Mouse (Mus musculus): ENCODE results near the gene Slc9a3r2.
"Not testable (repeated sequence)": the region's sequence is repeated elsewhere in the genome, so short reads cannot be mapped to it uniquely, and the experiment has no call there.

The Slc9a3r2 gene

DNA sequence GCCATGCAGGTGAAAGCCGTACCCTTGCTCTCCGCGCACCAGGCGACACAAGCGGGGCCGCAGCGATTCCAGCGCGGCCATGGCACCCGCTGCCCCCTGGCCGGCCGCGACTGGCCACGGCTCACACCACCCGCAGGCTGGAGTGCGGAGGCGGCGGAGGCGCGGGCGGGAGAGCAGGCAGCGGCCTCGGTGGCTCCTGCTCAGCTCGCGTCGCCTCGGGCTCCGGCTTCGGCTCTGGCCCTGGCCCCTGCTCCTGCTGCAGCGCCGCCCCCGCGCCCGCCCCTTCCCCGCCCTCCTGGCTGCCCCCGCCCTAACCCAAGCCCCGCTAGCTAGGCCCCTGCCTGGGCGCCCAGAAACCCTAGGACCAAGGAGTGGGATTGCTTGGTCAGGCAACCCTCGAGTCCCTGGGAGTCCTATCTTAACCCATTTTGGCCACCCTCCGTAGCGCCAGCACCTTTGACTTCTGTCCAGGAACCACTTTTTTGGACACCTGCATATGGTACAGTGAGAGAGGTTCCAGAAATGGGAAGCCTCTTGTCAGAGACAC lies at the start of gene Slc9a3r2:
TSS of gene Slc9a3r2 (minus strand) at position 258 of the 547 bp plus-strand sequence.
- peak; percentile 51 for DNase-seq

DNA sequence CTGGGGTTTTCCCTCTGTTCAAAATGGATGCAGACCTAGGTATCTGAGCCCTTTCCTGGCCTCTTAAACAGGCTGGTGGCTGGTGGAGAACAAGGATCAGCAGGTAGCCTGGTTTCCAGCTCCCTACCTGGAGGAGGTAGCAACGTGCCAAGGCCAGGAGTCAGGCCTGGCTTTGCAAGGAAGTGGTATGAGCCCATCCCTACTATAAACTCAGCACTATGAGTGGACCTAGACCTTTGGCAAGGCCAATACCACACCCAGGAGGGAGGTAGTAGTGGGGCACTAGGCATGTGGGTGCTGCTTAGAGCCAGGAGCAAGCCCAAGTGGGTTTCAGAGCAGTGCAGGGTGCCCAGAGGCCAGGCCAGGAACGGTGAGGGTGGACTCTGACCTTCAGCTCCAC lies 49.3 kb upstream of the Slc9a3r2 start:
- no peak for DNase-seq

DNA sequence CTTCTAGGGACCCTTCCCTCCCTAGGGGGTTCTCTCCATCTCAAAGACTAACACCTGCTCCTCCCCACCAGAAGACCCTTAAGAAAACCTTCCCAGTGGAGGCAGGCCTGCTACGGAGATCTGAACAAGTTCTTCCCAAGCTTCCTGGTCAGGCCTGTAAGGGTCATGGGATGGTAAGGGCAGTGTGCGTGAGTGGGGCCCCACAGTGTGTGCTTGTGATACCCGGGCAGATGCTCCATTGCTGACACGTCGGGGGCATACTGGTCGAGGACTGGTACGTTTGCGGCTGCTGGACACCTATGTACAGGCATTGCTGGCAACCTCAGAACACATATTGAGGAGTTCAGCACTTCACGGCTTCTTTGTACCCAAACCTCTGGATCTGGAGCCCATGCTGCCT lies 48.6 kb upstream of the Slc9a3r2 start:
- no peak for DNase-seq

DNA sequence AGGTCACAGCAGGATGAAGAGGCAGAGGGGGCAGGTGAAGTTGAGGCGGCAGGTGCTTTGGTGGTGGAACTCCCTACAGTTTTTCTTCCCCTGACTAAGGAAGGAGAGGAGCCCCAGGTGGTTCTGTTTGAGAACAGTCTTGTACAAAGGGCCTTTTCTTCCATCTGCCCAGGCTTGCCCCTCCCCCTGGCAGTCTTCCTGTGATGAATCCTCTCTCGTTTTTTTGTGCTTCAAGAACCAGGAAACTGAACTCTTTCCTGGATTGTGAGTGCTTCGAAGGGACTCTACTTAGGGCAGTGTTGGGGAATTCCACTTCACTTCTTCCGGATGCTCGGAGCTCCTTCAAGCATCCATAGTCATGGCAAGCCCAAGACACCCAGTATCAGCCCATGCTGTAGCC lies 47.9 kb upstream of the Slc9a3r2 start:
- no peak for DNase-seq

DNA sequence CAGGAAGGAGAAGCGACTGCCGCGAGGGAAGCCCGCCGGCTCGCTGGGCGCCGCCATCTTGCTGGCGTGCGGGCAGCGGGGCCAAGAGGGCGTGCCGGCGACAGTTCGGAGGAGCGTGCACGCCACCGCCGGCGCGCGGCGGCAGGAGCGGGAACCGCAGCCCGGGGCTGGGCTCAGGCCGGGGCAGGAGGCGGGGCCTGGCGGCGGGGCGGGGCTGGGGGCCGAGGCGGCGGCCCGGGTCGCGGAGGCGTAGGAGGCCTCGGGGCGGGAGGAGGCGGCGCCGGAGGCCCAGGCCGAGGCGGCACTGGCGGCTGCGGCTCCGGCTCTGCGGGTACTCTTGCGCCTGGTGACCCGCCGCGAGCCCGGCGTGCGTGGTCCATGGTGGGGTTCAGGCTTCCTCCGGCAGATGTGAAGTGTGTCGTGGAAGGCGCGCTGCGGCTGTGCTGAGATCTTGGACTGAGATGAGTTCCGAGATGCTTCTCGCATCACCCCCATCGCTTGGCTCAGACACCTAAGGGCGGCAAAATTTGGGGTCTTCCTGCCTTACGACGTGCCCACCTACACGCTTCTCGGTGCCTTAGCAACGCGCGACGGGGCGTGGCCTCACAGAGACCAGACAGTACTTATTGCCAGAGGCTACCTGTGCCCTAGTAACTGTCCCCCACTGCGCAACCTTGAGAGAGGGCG lies 46.0 kb upstream of the Slc9a3r2 start, which contains the start of the genes Gfer and Noxo1:
TSS of gene Gfer (minus strand) at position 146 of the 687 bp plus-strand sequence.
TSS of gene Noxo1 (plus strand) at position 224 of the 687 bp plus-strand sequence.
- peak; percentile 84 for DNase-seq

DNA sequence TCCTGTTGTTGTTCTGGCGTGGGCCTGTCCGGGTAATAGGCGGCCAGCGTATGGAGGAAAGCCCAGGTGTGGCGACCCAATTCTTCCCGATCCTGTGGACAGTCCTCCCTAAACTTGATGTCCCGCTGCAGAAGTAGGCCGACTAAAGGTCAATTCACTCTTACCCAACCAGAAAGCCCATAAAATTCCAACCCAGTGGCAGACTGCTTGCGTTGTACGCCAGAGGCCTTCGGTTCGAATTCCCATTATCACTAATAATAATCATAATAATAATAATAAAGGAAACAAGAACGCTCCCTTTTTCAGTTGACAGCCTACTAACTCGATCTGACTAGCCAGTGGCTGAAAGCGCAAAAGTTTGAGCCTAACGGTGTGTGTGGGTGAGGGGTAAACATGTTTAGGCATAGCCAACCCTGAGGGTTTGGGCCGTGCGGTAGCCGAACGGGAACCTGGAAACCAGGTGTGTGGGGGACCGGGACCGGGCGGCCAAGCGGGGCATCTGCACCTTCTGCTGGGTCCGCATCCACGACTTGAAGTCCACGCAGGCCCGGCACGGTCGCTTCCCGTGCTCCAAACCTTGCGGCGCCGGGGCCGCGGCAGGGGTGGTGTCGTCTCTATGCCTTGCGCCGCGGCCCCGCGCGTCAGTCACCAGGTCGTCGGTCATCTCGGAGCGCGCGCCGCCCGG lies 45.3 kb upstream of the Slc9a3r2 start:
- peak; percentile 63 for DNase-seq

DNA sequence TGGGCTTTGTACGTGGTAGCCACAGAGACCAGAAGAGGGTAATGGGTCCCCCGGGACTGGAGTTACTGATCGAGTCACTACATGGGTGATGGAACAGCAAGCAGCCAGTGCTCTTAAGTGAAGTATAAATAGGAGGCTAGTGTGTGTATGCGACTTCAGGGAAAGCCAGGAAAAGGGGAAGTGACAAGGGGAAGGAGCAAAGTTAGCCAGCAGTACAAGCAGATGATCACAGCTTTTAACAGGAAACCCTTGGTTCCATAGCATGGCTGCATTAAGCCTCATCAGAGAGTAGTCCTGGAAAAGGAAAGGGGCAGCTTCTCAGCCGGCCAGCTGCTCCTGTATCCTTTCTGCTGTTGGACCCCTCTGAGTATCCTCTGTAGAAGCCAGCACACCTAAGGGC lies 42.3 kb upstream of the Slc9a3r2 start:
- no peak for DNase-seq

DNA sequence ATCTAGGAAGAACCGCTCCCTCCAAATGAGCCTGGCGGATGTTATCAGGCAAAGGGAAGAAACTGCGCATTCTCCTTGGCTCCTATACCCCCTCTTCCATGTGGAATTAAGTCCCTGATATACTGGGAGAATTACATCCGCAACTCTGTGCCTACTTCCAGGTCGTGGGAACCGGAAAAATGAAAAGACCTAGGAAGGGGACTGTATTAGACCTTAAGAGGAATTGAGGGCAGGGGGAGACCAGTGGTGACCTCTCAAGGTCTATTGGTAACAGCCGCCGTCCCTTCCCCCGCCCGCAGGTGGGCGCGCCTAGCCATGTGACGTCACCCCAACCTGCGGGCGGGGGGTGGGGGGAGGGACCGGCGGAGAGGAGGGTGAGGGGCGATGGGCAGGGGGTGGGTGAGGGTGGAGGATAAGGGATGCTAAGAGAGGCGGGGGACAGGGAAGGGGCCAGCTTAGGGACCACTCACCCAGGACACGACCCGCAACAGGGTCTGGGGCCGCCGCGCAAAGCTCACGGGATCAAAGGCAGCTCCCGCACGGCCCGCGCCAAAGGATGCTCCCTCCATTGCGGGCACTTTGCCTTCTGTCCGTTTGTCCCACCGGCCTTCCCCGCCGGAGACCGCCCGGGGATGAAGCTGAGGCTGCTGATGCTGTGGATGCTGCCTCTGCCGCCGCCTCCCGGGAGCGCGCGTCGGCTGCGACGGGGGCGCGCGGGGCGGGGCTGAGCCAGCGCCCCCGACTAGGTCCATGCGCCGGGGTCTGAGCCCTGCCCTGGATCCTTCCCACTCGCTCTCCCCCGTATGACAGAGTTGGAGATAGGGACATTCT lies 39.3 kb upstream of the Slc9a3r2 start, which contains the start of gene Syngr3:
TSS of gene Syngr3 (minus strand) at position 705 of the 831 bp plus-strand sequence.
- DNase-seq, result no peak

DNA sequence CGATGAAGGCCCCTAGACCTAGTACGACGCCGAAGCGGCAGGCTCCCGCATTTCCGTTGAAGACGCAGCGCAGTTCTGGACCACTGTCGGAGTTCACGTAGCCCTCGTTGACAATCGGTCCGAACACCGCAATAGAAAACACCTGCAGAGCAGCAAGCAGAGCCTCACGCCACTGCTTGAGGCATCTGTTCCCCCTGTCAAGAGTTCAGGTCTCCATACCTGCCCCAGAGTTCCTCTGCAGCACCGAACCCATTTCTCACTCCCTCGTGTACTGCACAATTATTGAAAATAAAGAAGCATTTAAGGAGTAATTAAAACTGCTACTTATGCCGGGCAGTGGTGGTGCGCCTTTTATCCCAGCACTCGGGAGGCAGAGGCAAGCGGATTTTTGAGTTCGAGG lies 37.5 kb upstream of the Slc9a3r2 start:
- no peak for DNase-seq

DNA sequence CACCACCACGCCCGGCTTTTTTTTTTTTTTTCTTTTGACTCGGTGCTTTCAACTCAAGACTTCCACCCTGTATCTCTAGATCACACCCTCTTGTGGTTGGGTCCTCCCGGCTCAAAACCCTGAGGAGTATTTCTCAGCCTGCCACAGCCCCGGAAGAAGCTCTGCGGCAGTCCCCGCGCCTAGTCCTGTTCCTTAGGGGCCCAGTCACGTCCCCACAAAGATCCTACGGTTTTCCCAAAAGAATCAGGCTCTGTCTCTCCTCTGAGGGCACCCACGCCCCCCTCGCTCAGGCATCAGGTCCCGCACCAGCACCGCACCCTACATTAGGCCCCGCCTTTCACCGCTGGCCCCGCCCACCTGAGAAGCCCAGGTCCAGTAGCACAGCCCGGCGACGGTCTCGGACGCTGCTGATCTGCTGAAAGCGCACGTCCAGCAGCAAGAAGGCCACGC lies 37.0 kb upstream of the Slc9a3r2 start:
- peak; percentile 56 for DNase-seq

DNA sequence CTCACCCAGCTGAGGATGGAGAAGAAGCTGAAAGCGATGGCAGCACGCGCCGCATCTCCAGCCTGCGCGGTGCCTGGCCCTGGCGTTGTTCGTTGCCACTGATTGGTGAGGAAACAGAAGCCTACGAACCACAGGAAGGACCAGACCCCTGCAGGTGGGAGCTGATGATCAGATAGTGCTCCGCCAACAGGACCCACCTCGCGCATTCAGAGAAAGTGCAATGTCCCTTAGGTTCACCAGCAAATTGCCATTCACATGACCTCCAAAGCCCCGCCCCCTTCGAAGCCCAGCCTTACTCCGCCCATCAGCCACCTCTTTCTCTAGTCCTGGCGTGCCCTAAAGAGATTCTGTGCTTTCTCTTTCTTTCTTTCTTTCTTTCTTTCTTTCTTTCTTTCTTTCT lies 36.4 kb upstream of the Slc9a3r2 start:
- peak; percentile 66 for DNase-seq

DNA sequence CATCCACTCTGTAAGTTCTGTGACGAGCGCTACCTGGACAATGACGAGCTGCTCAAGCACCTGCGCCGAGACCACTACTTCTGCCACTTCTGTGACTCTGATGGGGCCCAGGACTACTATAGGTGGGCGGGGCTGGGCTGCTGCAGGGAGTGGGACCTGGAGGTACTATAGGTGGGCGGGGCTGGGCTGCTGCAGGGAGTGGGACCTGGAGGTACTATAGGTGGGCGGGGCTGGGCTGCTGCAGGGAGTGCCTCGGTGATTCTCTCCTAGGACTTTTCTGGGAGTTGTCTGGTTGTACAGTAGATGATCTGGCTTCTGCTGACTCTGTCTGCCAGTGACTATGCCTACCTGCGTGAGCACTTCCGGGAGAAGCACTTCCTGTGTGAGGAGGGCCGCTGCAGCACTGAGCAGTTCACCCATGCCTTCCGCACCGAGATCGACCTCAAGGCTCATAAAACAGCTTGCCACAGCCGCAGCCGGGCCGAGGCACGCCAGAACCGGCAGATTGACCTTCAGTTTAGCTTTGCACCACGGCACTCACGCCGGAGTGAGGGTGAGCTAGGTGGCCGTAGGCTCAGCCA lies 27.5 kb upstream of the Slc9a3r2 start:
- no peak for DNase-seq

DNA sequence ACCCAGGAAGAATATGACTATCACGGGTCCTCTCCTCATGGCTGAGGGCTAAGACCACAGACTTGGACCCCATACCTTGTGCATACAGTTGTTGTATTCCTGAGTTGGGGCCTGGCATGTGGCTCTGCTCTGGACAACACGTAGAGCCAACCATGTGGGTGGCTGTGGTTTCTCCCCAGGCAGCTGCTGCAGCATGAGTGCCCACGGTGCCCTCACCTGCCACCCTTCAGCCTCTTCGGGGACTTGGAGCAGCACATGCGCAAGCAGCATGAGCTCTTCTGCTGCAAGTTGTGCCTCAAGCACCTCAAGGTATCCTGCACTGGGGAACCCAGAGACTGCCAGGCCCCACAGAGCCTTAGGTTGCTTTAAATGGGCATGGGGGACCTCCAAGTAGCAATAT lies 26.8 kb upstream of the Slc9a3r2 start:
- no peak for DNase-seq

DNA sequence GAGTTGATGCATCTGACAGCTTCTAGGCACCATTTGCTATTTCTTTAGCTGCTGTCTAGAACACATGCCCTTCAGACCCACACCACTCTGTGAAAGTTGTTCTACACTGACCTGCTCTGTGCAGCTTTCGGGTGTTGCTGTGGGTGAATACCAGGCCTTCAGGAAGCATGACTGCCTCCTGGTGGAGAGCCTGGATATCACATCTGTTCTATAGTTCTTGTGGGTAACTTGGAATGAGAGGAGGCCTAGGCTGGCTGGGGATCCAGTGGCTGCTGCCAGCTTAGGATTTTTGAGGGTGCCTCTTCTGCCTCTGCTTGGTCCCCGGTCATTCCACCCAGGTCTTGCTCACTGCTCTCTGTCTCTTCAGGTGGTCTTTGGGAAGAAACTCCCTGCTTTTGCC lies 26.1 kb upstream of the Slc9a3r2 start:
- DNase-seq, result peak; percentile 78

DNA sequence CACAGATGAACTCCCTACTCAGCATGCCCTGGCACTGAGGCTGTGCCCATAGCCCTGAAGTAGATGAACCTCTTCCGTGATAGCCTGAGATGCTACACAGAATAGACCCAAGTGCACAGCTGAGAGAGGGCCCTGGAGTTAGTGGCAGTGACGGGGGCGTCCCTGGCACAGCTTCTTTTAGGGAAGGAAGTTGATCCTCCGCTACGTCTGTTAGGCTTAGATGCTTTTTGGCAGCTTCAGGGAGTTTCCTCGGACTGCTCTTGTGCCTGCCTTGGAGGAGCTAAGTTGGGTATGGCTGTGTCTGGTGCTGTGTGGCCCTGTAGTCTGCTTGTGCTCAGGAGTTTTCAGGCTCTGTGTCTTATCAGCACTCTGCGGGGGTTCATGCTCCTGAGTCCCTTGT lies 24.1 kb upstream of the Slc9a3r2 start:
- no peak for DNase-seq

DNA sequence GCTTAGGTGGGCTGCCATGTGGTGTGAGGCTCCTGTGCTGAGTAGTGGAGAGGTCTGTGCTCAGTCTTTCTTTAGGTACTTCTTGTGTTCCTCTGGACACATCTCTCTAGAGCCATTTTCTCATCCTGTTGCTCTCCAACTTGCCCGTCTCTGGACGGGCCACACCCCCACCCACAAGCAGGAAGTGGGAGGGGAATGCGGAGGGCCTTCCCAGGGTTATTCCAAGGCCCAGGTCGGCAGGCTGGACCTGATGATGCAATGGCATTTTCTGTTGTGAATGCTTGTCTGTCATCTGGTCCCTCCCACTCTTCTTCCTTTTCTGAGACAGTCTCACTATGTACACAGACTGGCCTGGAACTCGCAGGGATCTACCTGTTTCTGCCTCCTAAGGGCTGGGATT lies 22.0 kb upstream of the Slc9a3r2 start:
- peak; percentile 70 for DNase-seq

DNA sequence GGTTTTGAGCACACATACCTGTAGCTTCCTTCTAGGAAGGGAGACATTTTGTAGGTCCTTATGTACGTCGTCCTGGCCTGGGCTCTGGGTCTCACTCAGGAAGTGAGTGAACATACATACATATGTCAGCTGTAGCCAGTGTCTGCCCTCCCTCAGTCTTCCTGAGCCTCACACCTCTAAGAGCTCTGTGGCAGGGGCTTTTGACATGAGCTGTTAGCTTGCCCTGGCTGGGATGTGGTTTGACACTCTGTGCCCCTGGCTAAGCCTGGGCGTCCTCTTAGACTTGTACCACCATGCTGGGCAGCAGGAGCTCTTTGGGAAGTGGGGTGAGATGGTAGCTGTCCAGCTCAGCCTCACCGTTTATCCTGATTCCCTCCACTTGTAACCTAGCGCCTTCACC lies 21.2 kb upstream of the Slc9a3r2 start:
- DNase-seq, result no peak

DNA sequence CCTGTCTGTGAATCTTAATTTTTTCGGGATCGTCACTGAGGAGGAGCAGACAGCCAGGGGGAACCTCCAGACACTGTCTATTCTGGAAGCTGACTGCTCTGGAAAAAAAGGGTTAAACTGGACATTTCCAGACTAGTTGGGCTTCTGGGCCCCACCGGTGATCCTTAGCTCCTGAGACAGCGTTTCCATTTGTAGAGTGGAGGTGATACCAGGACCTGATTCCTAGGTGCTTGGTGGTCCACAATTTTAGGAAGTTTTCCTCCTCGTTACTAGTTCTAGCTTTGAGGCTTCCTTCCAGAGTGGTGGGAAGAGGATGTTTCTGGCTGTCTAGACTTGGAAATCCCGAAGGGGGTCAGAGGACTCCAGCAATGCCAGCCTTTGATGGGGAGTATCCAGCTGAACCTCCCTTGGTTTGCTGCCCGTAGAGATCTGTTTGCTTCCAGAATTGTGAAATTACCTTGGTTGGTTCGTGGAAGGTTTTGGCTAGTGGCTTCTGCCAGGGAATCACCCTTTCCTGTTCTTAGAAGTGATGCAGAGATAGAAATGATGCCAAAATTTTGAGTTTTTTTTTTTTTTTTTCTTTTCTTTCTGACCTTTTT lies 20.2 kb upstream of the Slc9a3r2 start:
- no peak for DNase-seq

DNA sequence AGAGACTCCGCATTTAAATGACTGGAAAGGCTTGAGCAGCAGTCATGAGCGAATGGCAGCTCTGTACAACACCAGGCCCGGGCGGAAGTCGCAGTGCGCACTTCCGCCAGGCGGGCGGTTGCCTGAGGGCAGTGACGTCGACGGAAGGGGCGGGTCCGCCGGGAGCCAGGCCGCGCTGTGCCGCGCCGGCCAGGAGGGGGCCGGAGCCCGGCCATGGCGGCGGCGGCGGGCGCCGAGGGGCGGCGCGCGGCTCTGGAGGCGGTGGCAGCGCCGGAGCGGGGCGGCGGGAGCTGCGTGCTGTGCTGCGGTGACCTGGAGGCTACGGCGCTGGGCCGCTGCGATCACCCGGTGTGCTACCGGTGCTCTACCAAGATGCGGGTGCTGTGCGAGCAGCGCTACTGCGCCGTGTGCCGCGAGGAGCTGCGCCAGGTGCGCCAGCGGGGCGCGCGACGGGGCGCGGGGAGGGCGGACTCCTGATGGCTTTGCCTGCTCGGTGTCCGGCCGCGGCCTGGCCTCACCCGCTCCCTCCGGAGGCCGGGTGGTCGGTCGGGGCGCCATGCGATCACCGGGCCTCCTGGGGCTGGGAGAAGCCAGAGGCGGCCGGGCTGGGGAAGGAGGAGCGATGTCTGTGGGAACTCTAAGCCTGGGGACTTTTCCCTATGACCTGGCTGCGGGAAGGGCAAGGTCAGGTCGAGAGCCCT lies 19.6 kb upstream of the Slc9a3r2 start, which contains the start of gene Zfp598:
TSS of gene Zfp598 (plus strand) at position 143 of the 701 bp plus-strand sequence.
- peak; percentile 94 for DNase-seq

DNA sequence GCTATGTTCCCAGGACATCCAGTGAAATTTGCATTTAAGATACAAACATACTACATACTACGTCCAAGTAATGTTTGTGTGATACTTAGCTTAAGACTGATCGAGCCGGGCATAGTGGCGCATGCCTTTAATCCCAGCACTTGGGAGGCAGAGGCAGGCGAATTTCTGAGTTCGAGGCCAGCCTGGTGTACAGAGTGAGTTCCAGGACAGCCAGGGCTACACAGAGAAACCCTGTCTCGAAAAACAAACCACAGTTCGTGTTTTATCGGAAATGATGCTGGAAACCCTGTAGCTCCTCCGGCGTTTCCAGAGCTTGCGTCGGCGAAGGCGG lies 19.1 kb upstream of the Slc9a3r2 start:
- DNase-seq, result not testable (repeated sequence)

DNA sequence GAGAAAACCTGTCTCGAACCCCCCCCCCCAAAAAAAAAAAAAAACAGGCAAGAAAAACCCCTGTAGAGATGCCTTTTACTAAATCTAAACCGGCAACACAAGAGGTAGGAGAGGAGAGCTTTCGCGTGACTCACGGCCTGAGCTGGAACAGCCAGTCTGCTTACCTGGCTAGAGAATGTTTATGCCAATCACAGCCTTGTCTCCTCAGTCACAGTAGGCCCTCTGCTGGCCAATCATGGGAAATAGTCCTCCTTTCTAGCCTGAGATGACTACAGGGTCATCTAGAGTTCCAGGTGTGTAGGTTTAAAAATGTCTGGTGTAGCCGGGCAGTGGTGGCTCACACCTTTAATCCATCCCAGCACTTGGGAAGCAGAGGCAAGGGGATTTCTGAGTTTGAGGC lies 17.3 kb upstream of the Slc9a3r2 start:
- DNase-seq, result peak; percentile 85

DNA sequence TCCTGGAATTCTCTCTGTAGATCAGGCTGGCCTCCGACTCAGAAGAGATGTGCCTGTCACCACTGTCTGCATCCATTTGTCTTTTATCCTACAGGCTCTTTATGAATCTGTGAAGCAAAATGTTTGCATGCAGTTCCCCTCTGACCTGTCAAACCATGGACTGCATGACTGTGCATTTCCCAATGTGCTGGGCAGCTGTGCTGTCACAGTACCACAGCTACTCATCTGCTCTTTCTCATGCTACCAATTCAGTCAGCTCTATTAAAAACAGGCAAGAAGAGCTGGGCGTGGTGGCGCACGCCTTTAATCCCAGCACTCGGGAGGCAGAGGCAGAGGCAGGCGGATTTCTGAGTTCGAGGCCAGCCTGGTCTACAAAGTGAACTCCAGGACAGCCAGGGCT lies 16.9 kb upstream of the Slc9a3r2 start:
- not testable (repeated sequence) for DNase-seq
